8 mouse cellular contexts compared by ENCODE assay signal in the genomic region with DNA sequence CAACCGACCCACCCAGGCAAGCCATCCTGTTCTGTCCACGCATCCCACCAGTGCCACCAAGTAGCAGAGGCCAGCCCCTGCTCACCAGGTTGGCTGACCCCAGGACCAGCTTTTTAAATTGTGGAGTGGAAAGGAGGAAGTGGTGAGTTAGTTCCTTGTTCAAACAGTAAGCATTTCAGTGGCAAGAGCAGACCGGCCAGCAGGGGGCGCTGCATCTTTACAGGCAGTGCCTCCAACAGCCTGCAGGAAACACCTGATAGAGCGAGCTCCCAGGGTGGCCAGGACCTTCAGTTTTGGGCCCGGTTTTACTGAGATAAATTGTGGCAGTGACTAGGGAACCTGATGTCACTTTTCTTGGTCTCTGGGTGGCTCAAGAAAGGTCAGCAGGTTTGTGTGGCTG. TPM values are rescaled to one million over a fixed set of nuclear protein-coding genes. Genes with fewer than 3 reads are reported as not detected.
DNase-seq lines count a peak whose midpoint lies in the region; ATAC-seq and TF ChIP-seq lines count a peak whose summit lies in the region.

No protein-coding gene starts in this region.

- H3K4me1 ChIP-seq in kidney, embryonic 16.5 days (ENCODE audit: insufficient read depth, low read length) = no peaks in the 10 kb centered on the region
- H3K4me1 ChIP-seq in liver, adult 2 months (ENCODE audit: control insufficient read depth, insufficient read depth, low read length) = no peaks in the 10 kb centered on the region
- H3K4me1 ChIP-seq in olfactory bulb, adult 2 months (ENCODE audit: control insufficient read depth, insufficient read depth, low read length) = 0 out of 2 replicates have a peak, but pooled peaks cover 6% of the 10 kb centered on the region

- no peaks in the 10 kb centered on the region for H3K79me2 ChIP-seq in liver, adult 2 months (ENCODE audit: control insufficient read depth, insufficient read depth, low read length)

- no peaks in the 10 kb centered on the region for H3K27me3 ChIP-seq in kidney, embryonic 16.5 days (ENCODE audit: insufficient read depth, low read length)
- no peaks in the 10 kb centered on the region for H3K27me3 ChIP-seq in liver, adult 2 months (ENCODE audit: control insufficient read depth, insufficient read depth, low read length)

- peak; percentile 99 for TF ChIP-seq CTCF in gastrocnemius, adult 2 months (IDR thresholded peaks at IDR 0.05)
- TF ChIP-seq CTCF in liver, adult 2 months (IDR thresholded peaks at IDR 0.05; ENCODE audit: low read depth, low read length) = peak; percentile 96
- TF ChIP-seq CTCF in olfactory bulb, adult 2 months (IDR thresholded peaks at IDR 0.05; ENCODE audit: insufficient read depth, low read depth, low read length) = peak; percentile 82

- no peaks in the 10 kb centered on the region for H3K9me3 ChIP-seq in kidney, embryonic 16.5 days (ENCODE audit: low read length)

- 0 out of 2 replicates have a peak, but pooled peaks have one; percentile 25 for ATAC-seq in kidney, embryonic 16.5 days (ENCODE audit: low FRiP score, low TSS enrichment)

- no peaks in the 10 kb centered on the region for H3K36me3 ChIP-seq in kidney, embryonic 16.5 days (ENCODE audit: insufficient read depth, low read length)
- H3K36me3 ChIP-seq in liver, adult 2 months (ENCODE audit: control insufficient read depth, insufficient read depth, low read length) = peaks cover 13% of the 10 kb centered on the region; the same call in 1 of the 2 replicates

- peak; percentile 91 for DNase-seq in 3T3-L1 (ENCODE audit: low read depth, low spot score)
- peak; percentile 78 for DNase-seq in Muller cell, postnatal 12 days (ENCODE audit: inconsistent ontology term)
- DNase-seq in cerebellum, adult 8-10 months = peak; percentile 85
- peak; percentile 92 for DNase-seq in gastrocnemius, adult 2 months
- DNase-seq in liver, adult 2 months (ENCODE audit: extremely low read depth, low read depth, low spot score) = peak; percentile 54
- DNase-seq in testis, postnatal 14 days (ENCODE audit: low spot score) = peak; percentile 75

- H3K4me3 ChIP-seq in gastrocnemius, adult 2 months = no peak overlapping the region
- H3K4me3 ChIP-seq in kidney, embryonic 16.5 days (ENCODE audit: low read length) = no peak overlapping the region
- no peak overlapping the region for H3K4me3 ChIP-seq in liver, adult 2 months (ENCODE audit: insufficient read depth, low read depth, low read length)
- H3K4me3 ChIP-seq in olfactory bulb, adult 2 months (ENCODE audit: insufficient read depth, low read depth, low read length) = no peak overlapping the region

- TF ChIP-seq POLR2A in liver, adult 2 months (IDR thresholded peaks at IDR 0.05; ENCODE audit: extremely low read depth, insufficient read depth, low read length) = no peak
- no peak for TF ChIP-seq POLR2A in olfactory bulb, adult 2 months (IDR thresholded peaks at IDR 0.05; ENCODE audit: insufficient read depth, low read depth, low read length)

- H3K9ac ChIP-seq in kidney, embryonic 16.5 days (replicated peaks; ENCODE audit: low read length) = no peak overlapping the region
- H3K9ac ChIP-seq in liver, adult 2 months (ENCODE audit: low read depth, low read length) = no peak overlapping the region

- H3K4me2 ChIP-seq in kidney, embryonic 16.5 days (replicated peaks; ENCODE audit: low read depth, low read length) = no peak overlapping the region

- intact Hi-C loops in gastrocnemius, adult 2 months (cut with DNase I) = loop anchor here (5.0 to 10.0 kb wide), 3 partner anchors 287 to 405 kb away; no protein-coding TSS in a partner anchor

- no peak overlapping the region for H3K27ac ChIP-seq in gastrocnemius, adult 2 months
- H3K27ac ChIP-seq in kidney, embryonic 16.5 days (ENCODE audit: low read length) = no peak overlapping the region
- H3K27ac ChIP-seq in liver, adult 2 months (replicated peaks; ENCODE audit: insufficient read depth, low read depth, low read length) = no peak overlapping the region
- H3K27ac ChIP-seq in olfactory bulb, adult 2 months (ENCODE audit: insufficient read depth, low read depth, low read length) = no peak overlapping the region

- 40% methylated on average over 6 of the region's 6 CpGs for WGBS in kidney, embryonic 16.5 days
- 38% methylated on average over 6 of the region's 6 CpGs for WGBS in liver, adult 2 months
- WGBS in olfactory bulb, adult 2 months = 36% methylated on average over 6 of the region's 6 CpGs

RNA-seq across cellular contexts. Expression of gene Jade2, which starts 39.7 kb away (rescaled TPM):
- total RNA-seq in gastrocnemius, adult 2 months (2021) = 1 to 10 TPM; 7.8 to 7.9 TPM
- 0.87 and 1.1 TPM in 2 replicates for polyA plus RNA-seq in kidney, embryonic 16.5 days (2015; fragmentation: Nextera tagmentation; extraction: Ambion mirVana)
- 2.7 and 3.7 TPM in 2 replicates for total RNA-seq in liver, adult 2 months (2014; rRNA removed)
- 3.6 and 4.1 TPM in 2 replicates for polyA plus RNA-seq in liver, adult 2 months (2012; rRNA removed)
- polyA plus RNA-seq in olfactory bulb, adult 2 months (2012; ENCODE audit: insufficient read depth, insufficient read length, low replicate concordance, missing spikeins) = not detected in 2 replicates

RNA-seq across cellular contexts. Expression of gene Sar1b, which starts 54.3 kb away (rescaled TPM):
- total RNA-seq in gastrocnemius, adult 2 months (2021) = 100 to 1,000 TPM; 439 to 509 TPM
- polyA plus RNA-seq in kidney, embryonic 16.5 days (2015; fragmentation: Nextera tagmentation; extraction: Ambion mirVana) = 109 and 113 TPM in 2 replicates
- total RNA-seq in liver, adult 2 months (2014; rRNA removed) = 257 and 370 TPM in 2 replicates
- 61.0 and 75.6 TPM in 2 replicates for polyA plus RNA-seq in liver, adult 2 months (2012; rRNA removed)
- not detected in 2 replicates for polyA plus RNA-seq in olfactory bulb, adult 2 months (2012; ENCODE audit: insufficient read depth, insufficient read length, low replicate concordance, missing spikeins)

RNA-seq across cellular contexts. Expression of gene Sec24a, which starts 54.3 kb away (rescaled TPM):
- total RNA-seq in gastrocnemius, adult 2 months (2021) = 10 to 100 TPM; 41.1 to 56.0 TPM
- polyA plus RNA-seq in kidney, embryonic 16.5 days (2015; fragmentation: Nextera tagmentation; extraction: Ambion mirVana) = 11.7 and 15.7 TPM in 2 replicates
- total RNA-seq in liver, adult 2 months (2014; rRNA removed) = 45.1 and 51.1 TPM in 2 replicates
- 30.6 and 35.3 TPM in 2 replicates for polyA plus RNA-seq in liver, adult 2 months (2012; rRNA removed)
- polyA plus RNA-seq in olfactory bulb, adult 2 months (2012; ENCODE audit: insufficient read depth, insufficient read length, low replicate concordance, missing spikeins) = not detected in 2 replicates
